Mouse (Mus musculus): ENCODE data around the gene Dnaja3. TPM values are rescaled to one million over a fixed set of nuclear protein-coding genes. Genes with fewer than 3 reads are reported as not detected.

Dnaja3 gene
- polyA plus RNA-seq, 1 experiment from 2014 or later = 88.7 TPM

GRCm38 (mm10) chr16:4643670-4644419, 4.1 kb downstream of the Dnaja3 start:
- Histone ChIP-seq H3K27ac (ENCODE audit: low read length) (peak overlapping the region; percentile 94), H3K4me3 (ENCODE audit: low read length) (no peak overlapping the region), H3K9me3 (replicated peaks; ENCODE audit: control insufficient read depth, low read length) (no peaks in the 10 kb centered on the region), H3K36me3 (ENCODE audit: control insufficient read depth, insufficient read depth) (peaks cover 6% of the 10 kb centered on the region), H3K4me1 (ENCODE audit: control insufficient read depth, insufficient read depth, low read length) (peaks cover 86% of the 10 kb centered on the region), H3K9ac (ENCODE audit: low read length) (peak overlapping the region; percentile 28; the same call in 1 of the 2 replicates), H3K4me2 (ENCODE audit: low read depth, low read length) (peak overlapping the region; percentile 94), H3K27me3 (ENCODE audit: control insufficient read depth, insufficient read depth, low read length) (no peaks in the 10 kb centered on the region)
- peak; percentile 69 for ATAC-seq (replicated peaks; ENCODE audit: extremely low read depth, insufficient read depth, low FRiP score)
- WGBS = 31% methylated on average over 11 of the region's 11 CpGs

- H3K36me3 ChIP-seq (ENCODE audit: control insufficient read depth, insufficient read depth) = peaks cover 20% of the 10 kb centered on the region
- no peaks in the 10 kb centered on the region for H3K27me3 ChIP-seq (ENCODE audit: control insufficient read depth, insufficient read depth, low read length)
- peaks cover 73% of the 10 kb centered on the region for H3K4me1 ChIP-seq (ENCODE audit: control insufficient read depth, insufficient read depth, low read length)
- 0 out of 2 replicates have a peak overlapping the region, but pooled peaks have one; percentile 1 for H3K9ac ChIP-seq (ENCODE audit: low read length)
- no peak overlapping the region for H3K4me3 ChIP-seq (ENCODE audit: low read length)
- H3K9me3 ChIP-seq (replicated peaks; ENCODE audit: control insufficient read depth, low read length) = no peaks in the 10 kb centered on the region
- no peak overlapping the region for H3K27ac ChIP-seq (ENCODE audit: low read length)
- 73% methylated on average over 4 of the region's 4 CpGs for WGBS
- no peak overlapping the region for H3K4me2 ChIP-seq (ENCODE audit: low read depth, low read length)
- no peak for ATAC-seq (replicated peaks; ENCODE audit: extremely low read depth, insufficient read depth, low FRiP score)
Observed at GRCm38 (mm10) chr16:4645867-4646266, 6.1 kb downstream of the Dnaja3 start.

GRCm38 (mm10) chr16:4646831-4647230, 7.0 kb downstream of the Dnaja3 start:
- H3K36me3 ChIP-seq (ENCODE audit: control insufficient read depth, insufficient read depth) = peaks cover 25% of the 10 kb centered on the region
- H3K4me2 ChIP-seq (ENCODE audit: low read depth, low read length) = peak overlapping the region; percentile 29; the same call in 1 of the 2 replicates

GRCm38 (mm10) chr16:4647651-4648141, 7.9 kb downstream of the Dnaja3 start:
- Histone ChIP-seq H3K4me2 (ENCODE audit: low read depth, low read length) (peak overlapping the region; percentile 29; the same call in 1 of the 2 replicates), H3K4me1 (ENCODE audit: control insufficient read depth, insufficient read depth, low read length) (peaks cover 69% of the 10 kb centered on the region), H3K4me3 (ENCODE audit: low read length) (no peak overlapping the region), H3K27ac (ENCODE audit: low read length) (peak overlapping the region; percentile 72), H3K9me3 (replicated peaks; ENCODE audit: control insufficient read depth, low read length) (no peaks in the 10 kb centered on the region), H3K9ac (ENCODE audit: low read length) (peak overlapping the region; percentile 31; the same call in 1 of the 2 replicates), H3K27me3 (ENCODE audit: control insufficient read depth, insufficient read depth, low read length) (no peaks in the 10 kb centered on the region), H3K36me3 (ENCODE audit: control insufficient read depth, insufficient read depth) (peaks cover 25% of the 10 kb centered on the region)
- peak; percentile 7; the same call in 1 of the 2 replicates for ATAC-seq (replicated peaks; ENCODE audit: extremely low read depth, insufficient read depth, low FRiP score)
- 40% methylated on average over 13 of the region's 13 CpGs for WGBS

More at GRCm38 (mm10) chr16:4646831-4647230, 7.0 kb downstream of the Dnaja3 start:
- no peak overlapping the region for H3K4me3 ChIP-seq (ENCODE audit: low read length)
- ATAC-seq (replicated peaks; ENCODE audit: extremely low read depth, insufficient read depth, low FRiP score) = no peak
- no peaks in the 10 kb centered on the region for H3K27me3 ChIP-seq (ENCODE audit: control insufficient read depth, insufficient read depth, low read length)
- H3K4me1 ChIP-seq (ENCODE audit: control insufficient read depth, insufficient read depth, low read length) = peaks cover 69% of the 10 kb centered on the region
- WGBS = 54% methylated on average over 4 of the region's 4 CpGs
- peak overlapping the region; percentile 72 for H3K27ac ChIP-seq (ENCODE audit: low read length)
- peak overlapping the region; percentile 24; the same call in 1 of the 2 replicates for H3K9ac ChIP-seq (ENCODE audit: low read length)
- no peaks in the 10 kb centered on the region for H3K9me3 ChIP-seq (replicated peaks; ENCODE audit: control insufficient read depth, low read length)

- no peaks in the 10 kb centered on the region for H3K9me3 ChIP-seq (replicated peaks; ENCODE audit: control insufficient read depth, low read length)
- H3K9ac ChIP-seq (ENCODE audit: low read length) = no peak overlapping the region; the same call in 1 of the 2 replicates
- no peak for ATAC-seq (replicated peaks; ENCODE audit: extremely low read depth, insufficient read depth, low FRiP score)
- H3K27me3 ChIP-seq (ENCODE audit: control insufficient read depth, insufficient read depth, low read length) = no peaks in the 10 kb centered on the region
- H3K36me3 ChIP-seq (ENCODE audit: control insufficient read depth, insufficient read depth) = peaks cover 25% of the 10 kb centered on the region
- no peak overlapping the region for H3K27ac ChIP-seq (ENCODE audit: low read length)
- H3K4me3 ChIP-seq (ENCODE audit: low read length) = no peak overlapping the region
- peaks cover 67% of the 10 kb centered on the region for H3K4me1 ChIP-seq (ENCODE audit: control insufficient read depth, insufficient read depth, low read length)
- no peak overlapping the region for H3K4me2 ChIP-seq (ENCODE audit: low read depth, low read length)
- WGBS = 90% methylated on average over 28 of the region's 28 CpGs
Observed at GRCm38 (mm10) chr16:4648416-4649023, 8.7 kb downstream of the Dnaja3 start.

- peaks cover 61% of the 10 kb centered on the region for H3K4me1 ChIP-seq (ENCODE audit: control insufficient read depth, insufficient read depth, low read length)
- H3K4me2 ChIP-seq (ENCODE audit: low read depth, low read length) = no peak overlapping the region
- no peaks in the 10 kb centered on the region for H3K27me3 ChIP-seq (ENCODE audit: control insufficient read depth, insufficient read depth, low read length)
- H3K9ac ChIP-seq (ENCODE audit: low read length) = no peak overlapping the region
- H3K4me3 ChIP-seq (ENCODE audit: low read length) = no peak overlapping the region
- no peak for ATAC-seq (replicated peaks; ENCODE audit: extremely low read depth, insufficient read depth, low FRiP score)
- peaks cover 25% of the 10 kb centered on the region for H3K36me3 ChIP-seq (ENCODE audit: control insufficient read depth, insufficient read depth)
- no peaks in the 10 kb centered on the region for H3K9me3 ChIP-seq (replicated peaks; ENCODE audit: control insufficient read depth, low read length)
- 74% methylated on average over 5 of the region's 5 CpGs for WGBS
- no peak overlapping the region for H3K27ac ChIP-seq (ENCODE audit: low read length)
Observed at GRCm38 (mm10) chr16:4649211-4649610, 9.4 kb downstream of the Dnaja3 start.

- Histone ChIP-seq H3K9ac (ENCODE audit: low read length) (no peak overlapping the region), H3K4me2 (ENCODE audit: low read depth, low read length) (no peak overlapping the region), H3K4me1 (ENCODE audit: control insufficient read depth, insufficient read depth, low read length) (peaks cover 61% of the 10 kb centered on the region), H3K27me3 (ENCODE audit: control insufficient read depth, insufficient read depth, low read length) (no peaks in the 10 kb centered on the region), H3K4me3 (ENCODE audit: low read length) (no peak overlapping the region), H3K27ac (ENCODE audit: low read length) (no peak overlapping the region), H3K9me3 (replicated peaks; ENCODE audit: control insufficient read depth, low read length) (no peaks in the 10 kb centered on the region), H3K36me3 (ENCODE audit: control insufficient read depth, insufficient read depth) (peaks cover 25% of the 10 kb centered on the region)
- no peak for ATAC-seq (replicated peaks; ENCODE audit: extremely low read depth, insufficient read depth, low FRiP score)
- 91% methylated on average over 11 of the region's 11 CpGs for WGBS
Observed at GRCm38 (mm10) chr16:4649692-4650091, 9.9 kb downstream of the Dnaja3 start.

- Histone ChIP-seq H3K9ac (ENCODE audit: low read length) (no peak overlapping the region), H3K9me3 (replicated peaks; ENCODE audit: control insufficient read depth, low read length) (no peaks in the 10 kb centered on the region), H3K27me3 (ENCODE audit: control insufficient read depth, insufficient read depth, low read length) (no peaks in the 10 kb centered on the region), H3K27ac (ENCODE audit: low read length) (no peak overlapping the region), H3K4me3 (ENCODE audit: low read length) (no peak overlapping the region), H3K4me2 (ENCODE audit: low read depth, low read length) (no peak overlapping the region), H3K4me1 (ENCODE audit: control insufficient read depth, insufficient read depth, low read length) (peaks cover 61% of the 10 kb centered on the region), H3K36me3 (ENCODE audit: control insufficient read depth, insufficient read depth) (peaks cover 25% of the 10 kb centered on the region)
- 92% methylated on average over 3 of the region's 3 CpGs for WGBS
- no peak for ATAC-seq (replicated peaks; ENCODE audit: extremely low read depth, insufficient read depth, low FRiP score)
Observed at GRCm38 (mm10) chr16:4650161-4650560, 10.4 kb downstream of the Dnaja3 start.

GRCm38 (mm10) chr16:4651081-4651480, 11.3 kb downstream of the Dnaja3 start:
- Histone ChIP-seq H3K36me3 (ENCODE audit: control insufficient read depth, insufficient read depth) (peaks cover 25% of the 10 kb centered on the region), H3K4me1 (ENCODE audit: control insufficient read depth, insufficient read depth, low read length) (peaks cover 61% of the 10 kb centered on the region), H3K27ac (ENCODE audit: low read length) (peak overlapping the region; percentile 47), H3K27me3 (ENCODE audit: control insufficient read depth, insufficient read depth, low read length) (no peaks in the 10 kb centered on the region), H3K4me2 (ENCODE audit: low read depth, low read length) (no peak overlapping the region), H3K9me3 (replicated peaks; ENCODE audit: control insufficient read depth, low read length) (no peaks in the 10 kb centered on the region), H3K9ac (ENCODE audit: low read length) (no peak overlapping the region), H3K4me3 (ENCODE audit: low read length) (no peak overlapping the region)
- ATAC-seq (replicated peaks; ENCODE audit: extremely low read depth, insufficient read depth, low FRiP score) = no peak
- WGBS = 89% methylated on average over 1 of the region's 1 CpGs
